Mouse (Mus musculus) embryonic facial prominence, embryonic 14.5 days (tissue): ENCODE data around the gene Rplp0. TPM values are rescaled to one million over a fixed set of nuclear protein-coding genes. Genes with fewer than 3 reads are reported as not detected.
A peak's percentile ranks its signal among the peaks of the same experiment; 100 is the strongest.

ENCODE experiments used
- ATAC-seq: fragments of 200-750 bp; cut with Nextera tagmentation; 2 replicates; pipeline ENCODE4 v1.8.0; 2017; ENCODE audit warnings: low read depth, moderate number of reproducible peaks, moderate TSS enrichment
- DNase-seq: peaks from one replicate; pipeline ENCODE4 v3.0.0-alpha.2; 2015; ENCODE audit warnings: low spot score
- H3K27ac ChIP-seq: fragments of 300-500 bp; sonication (generic); replicated peaks from 2 replicates; pipeline ENCODE4 v1.5.1; 2014; ENCODE audit warnings: low read depth, mild to moderate bottlenecking, low read length, moderate library complexity
- H3K27me3 ChIP-seq: fragments of 300-500 bp; sonication (generic); replicated peaks from 2 replicates; pipeline ENCODE4 v1.6.1; 2014; ENCODE audit warnings: low read length; ENCODE audit not compliant: control insufficient read depth, insufficient read depth
- H3K36me3 ChIP-seq: fragments of 300-500 bp; sonication (generic); 2 replicates; pipeline ENCODE4 v1.6.1; 2014; ENCODE audit warnings: low read length, mixed read lengths; ENCODE audit not compliant: control insufficient read depth, insufficient read depth
- H3K4me1 ChIP-seq: fragments of 300-500 bp; sonication (generic); 2 replicates; pipeline ENCODE4 v1.6.1; 2014; ENCODE audit warnings: antibody characterized with exemption, low read length; ENCODE audit not compliant: control insufficient read depth, insufficient read depth
- H3K4me2 ChIP-seq: fragments of 300-500 bp; sonication (generic); 2 replicates; pipeline ENCODE4 v1.6.1; 2014; ENCODE audit warnings: low read depth, mild to moderate bottlenecking, low read length, moderate library complexity, mixed read lengths
- H3K4me3 ChIP-seq: fragments of 300-500 bp; sonication (generic); 2 replicates; pipeline ENCODE4 v1.5.1; 2014; ENCODE audit warnings: low read depth, mild to moderate bottlenecking, low read length
- H3K9ac ChIP-seq: fragments of 300-500 bp; sonication (generic); 2 replicates; pipeline ENCODE4 v1.6.1; 2014; ENCODE audit warnings: low read depth, mild to moderate bottlenecking, low read length, moderate library complexity, mixed read lengths
- H3K9me3 ChIP-seq: fragments of 300-500 bp; sonication (generic); 2 replicates; pipeline ENCODE4 v1.6.1; 2016; ENCODE audit warnings: low read length; ENCODE audit not compliant: control insufficient read depth
- WGBS: fragments of 180-500 bp; shearing (Covaris S2); extraction: QIAGEN DNeasy Blood & Tissue Kit; methylation state at CpG from one replicate; pipeline ENCODE4 v1.1.7; 2014; 5-methylcytosine and 5-hydroxymethylcytosine counted together
- polyA plus RNA-seq: library from polyadenylated mRNA; unstranded; fragments of >200 nt; fragmentation: Nextera tagmentation; extraction: Ambion mirVana; gene quantifications from 2 replicates; pipeline ENCODE4 v1.2.1, GENCODE M21; 2014

Gene Rplp0
- polyA plus RNA-seq, 1 experiment from 2014 or later: 1,928 TPM

GRCm38 (mm10) chr5:115530447-115530809 is 28.8 kb upstream of the Rplp0 start:
- H3K9me3 ChIP-seq: no peaks in the 10 kb centered on the region
- WGBS: 49% methylated on average over 8 of the region's 8 CpGs
- H3K9ac ChIP-seq: no peak overlapping the region
- no peak for ATAC-seq
- H3K27me3 ChIP-seq: no peaks in the 10 kb centered on the region
- peak overlapping the region; percentile 2; the same call in 1 of the 2 replicates for H3K4me2 ChIP-seq
- no peak overlapping the region for H3K4me3 ChIP-seq
- no peaks in the 10 kb centered on the region for H3K36me3 ChIP-seq
- peak overlapping the region; percentile 83 for H3K27ac ChIP-seq
- DNase-seq: peak; percentile 64
- H3K4me1 ChIP-seq: peaks cover 62% of the 10 kb centered on the region

GRCm38 (mm10) chr5:115531671-115532270 is 27.5 kb upstream of the Rplp0 start:
- Histone ChIP-seq H3K27me3 (no peaks in the 10 kb centered on the region), H3K36me3 (no peaks in the 10 kb centered on the region), H3K9ac (0 out of 2 replicates have a peak overlapping the region, but pooled peaks have one; percentile 9), H3K4me2 (peak overlapping the region; percentile 19), H3K9me3 (no peaks in the 10 kb centered on the region), H3K4me1 (peaks cover 61% of the 10 kb centered on the region), H3K27ac (peak overlapping the region; percentile 83), H3K4me3 (no peak overlapping the region)
- WGBS: 32% methylated on average over 18 of the region's 18 CpGs
- DNase-seq (peak; percentile 87), ATAC-seq (peak; percentile 68; the same call in 1 of the 2 replicates)

GRCm38 (mm10) chr5:115534290-115534731 is 25.0 kb upstream of the Rplp0 start:
- H3K9ac ChIP-seq: peak overlapping the region; percentile 38; the same call in 1 of the 2 replicates
- H3K27ac ChIP-seq: peak overlapping the region; percentile 34
- H3K27me3 ChIP-seq: no peaks in the 10 kb centered on the region
- no peaks in the 10 kb centered on the region for H3K9me3 ChIP-seq
- peak; percentile 56 for DNase-seq
- WGBS: 15% methylated on average over 15 of the region's 16 CpGs
- no peaks in the 10 kb centered on the region for H3K36me3 ChIP-seq
- ATAC-seq: no peak
- peak overlapping the region; percentile 19 for H3K4me2 ChIP-seq
- peaks cover 70% of the 10 kb centered on the region for H3K4me1 ChIP-seq
- H3K4me3 ChIP-seq: no peak overlapping the region

GRCm38 (mm10) chr5:115534856-115535255 is 24.4 kb upstream of the Rplp0 start:
- peaks cover 64% of the 10 kb centered on the region for H3K4me1 ChIP-seq
- DNase-seq: peak; percentile 27
- H3K9me3 ChIP-seq: no peaks in the 10 kb centered on the region
- no peaks in the 10 kb centered on the region for H3K27me3 ChIP-seq
- H3K9ac ChIP-seq: no peak overlapping the region; the same call in 1 of the 2 replicates
- H3K27ac ChIP-seq: 0 out of 2 replicates have a peak overlapping the region, but pooled peaks have one; percentile 11
- H3K36me3 ChIP-seq: no peaks in the 10 kb centered on the region
- no peak overlapping the region for H3K4me3 ChIP-seq
- H3K4me2 ChIP-seq: peak overlapping the region; percentile 19; the same call in 1 of the 2 replicates
- WGBS: 18% methylated on average over 8 of the region's 8 CpGs
- ATAC-seq: no peak

GRCm38 (mm10) chr5:115535635-115536034 is 23.6 kb upstream of the Rplp0 start:
- WGBS: 22% methylated on average over 7 of the region's 7 CpGs
- H3K36me3 ChIP-seq: no peaks in the 10 kb centered on the region
- H3K9ac ChIP-seq: no peak overlapping the region
- H3K27me3 ChIP-seq: no peaks in the 10 kb centered on the region
- H3K4me2 ChIP-seq: no peak overlapping the region
- no peak for DNase-seq
- H3K27ac ChIP-seq: 0 out of 2 replicates have a peak overlapping the region, but pooled peaks have one; percentile 11
- H3K9me3 ChIP-seq: no peaks in the 10 kb centered on the region
- no peak for ATAC-seq
- no peak overlapping the region for H3K4me3 ChIP-seq
- H3K4me1 ChIP-seq: peaks cover 56% of the 10 kb centered on the region

GRCm38 (mm10) chr5:115538017-115538692 is 21.1 kb upstream of the Rplp0 start:
- peak; percentile 12; the same call in 1 of the 2 replicates for ATAC-seq
- DNase-seq: no peak
- no peaks in the 10 kb centered on the region for H3K36me3 ChIP-seq
- peak overlapping the region; percentile 21; the same call in 1 of the 2 replicates for H3K4me2 ChIP-seq
- no peaks in the 10 kb centered on the region for H3K9me3 ChIP-seq
- whole genome bisulfite sequencing: 62% methylated on average over 13 of the region's 13 CpGs
- no peaks in the 10 kb centered on the region for H3K27me3 ChIP-seq
- H3K27ac ChIP-seq: peak overlapping the region; percentile 63; the same call in 1 of the 2 replicates
- H3K9ac ChIP-seq: peak overlapping the region; percentile 3; the same call in 1 of the 2 replicates
- peaks cover 48% of the 10 kb centered on the region for H3K4me1 ChIP-seq
- no peak overlapping the region for H3K4me3 ChIP-seq

- 1% methylated on average over 12 of the region's 12 CpGs for WGBS
- H3K4me1 ChIP-seq: peaks cover 49% of the 10 kb centered on the region
- H3K4me2 ChIP-seq: peak overlapping the region; percentile 21; the same call in 1 of the 2 replicates
- ATAC-seq: peak; percentile 91
- no peaks in the 10 kb centered on the region for H3K9me3 ChIP-seq
- peak; percentile 95 for DNase-seq
- no peaks in the 10 kb centered on the region for H3K36me3 ChIP-seq
- no peaks in the 10 kb centered on the region for H3K27me3 ChIP-seq
- H3K27ac ChIP-seq: no peak overlapping the region
- H3K9ac ChIP-seq: peak overlapping the region; percentile 19; the same call in 1 of the 2 replicates
- H3K4me3 ChIP-seq: no peak overlapping the region
These were observed 20.6 kb upstream of the Rplp0 start for GRCm38 (mm10) chr5:115538693-115539043.

GRCm38 (mm10) chr5:115542635-115543384 is 16.5 kb upstream of the Rplp0 start:
- H3K4me3 ChIP-seq: no peak overlapping the region
- H3K9ac ChIP-seq: peak overlapping the region; percentile 48
- DNase-seq (no peak), ATAC-seq (no peak)
- 34% methylated on average over 19 of the region's 19 CpGs for WGBS
- no peaks in the 10 kb centered on the region for H3K9me3 ChIP-seq
- no peaks in the 10 kb centered on the region for H3K27me3 ChIP-seq
- H3K4me2 ChIP-seq: peak overlapping the region; percentile 23; the same call in 1 of the 2 replicates
- peaks cover 31% of the 10 kb centered on the region for H3K36me3 ChIP-seq
- H3K27ac ChIP-seq: peak overlapping the region; percentile 63
- H3K4me1 ChIP-seq: peaks cover 36% of the 10 kb centered on the region
